Mouse (Mus musculus): ENCODE results near the gene Zdhhc5.

Zdhhc5 gene

GRCm38 (mm10) chr2:84723856-84724255 lies 8.9 kb upstream of the Zdhhc5 start:
- POLR2A ChIA-PET, result interaction anchor here in 3 of 4 experiments (0.9 to 5.6 kb wide), 13 partner anchors 7 to 54 kb away, joined by 3 to 151 read pairs (median 4); partner anchors contain the start of genes Gm19426 (in 2 of the 3), Gm28635 (in 2 of the 3) and Med19 (in 2 of the 3)
- CTCF ChIA-PET, result interaction anchor here in 1 of 4 experiments (1.5 kb wide), 1 partner anchor 17 kb away, joined by 4 read pairs; no protein-coding TSS in a partner anchor

- ChIA-PET CTCF (no interaction called here), POLR2A (interaction anchor here in 1 of 4 experiments (0.7 to 2.6 kb wide), 7 partner anchors 15 to 89 kb away, joined by 3 to 13 read pairs (median 4); no protein-coding TSS in a partner anchor)
Observed at GRCm38 (mm10) chr2:84721182-84721581, 6.2 kb upstream of the Zdhhc5 start.

- POLR2A ChIA-PET, result interaction anchor here in 3 of 4 experiments (0.7 to 2.6 kb wide), 11 partner anchors 11 to 102 kb away, joined by 3 to 13 read pairs (median 5); partner anchors contain the start of genes Gm28635 (in 1 of the 3), Med19 (in 1 of the 3), Selenoh (in 1 of the 3) and Smtnl1 (in 1 of the 3)
- CTCF ChIA-PET, result interaction anchor here in 1 of 4 experiments (0.6 kb wide), 1 partner anchor 103 kb away, joined by 5 read pairs; no protein-coding TSS in a partner anchor
Observed at GRCm38 (mm10) chr2:84720718-84721117, 5.7 kb upstream of the Zdhhc5 start.

GRCm38 (mm10) chr2:84717357-84717756 lies 2.4 kb upstream of the Zdhhc5 start:
- ChIA-PET POLR2A (interaction anchor here in 3 of 4 experiments (0.6 to 3.4 kb wide), 22 partner anchors 8 to 223 kb away, joined by 3 to 48 read pairs (median 6); partner anchors contain the start of genes Clp1 (in 2 of the 3), Gm19426 (in 1 of the 3) and Ube2l6 (in 1 of the 3)), CTCF (interaction anchor here in 2 of 4 experiments (0.5 to 0.8 kb wide), 2 partner anchors 20 to 168 kb away, joined by 4 read pairs; no protein-coding TSS in a partner anchor)

- ChIA-PET POLR2A (interaction anchor here (0.5 to 3.4 kb wide), 60 partner anchors 8 to 1625 kb away, joined by 3 to 48 read pairs (median 4); partner anchors contain the start of genes Clp1 (in 4 of the 4), Gm19426 (in 2 of the 4), Gm28635 (in 2 of the 4) and Med19 (in 2 of the 4)), CTCF (interaction anchor here in 2 of 4 experiments (0.5 to 0.9 kb wide), 3 partner anchors 21 to 169 kb away, joined by 3 to 4 read pairs (median 4); no protein-coding TSS in a partner anchor)
Observed at GRCm38 (mm10) chr2:84716423-84717355, 1.7 kb upstream of the Zdhhc5 start.

GRCm38 (mm10) chr2:84715562-84716361 lies 782 bp upstream of the Zdhhc5 start:
- POLR2A ChIA-PET, result interaction anchor here (0.5 to 3.4 kb wide), 52 partner anchors 7 to 1624 kb away, joined by 3 to 48 read pairs (median 4); partner anchors contain the start of genes Clp1 (in 4 of the 4), Gm19426 (in 2 of the 4), Gm28635 (in 2 of the 4) and Med19 (in 2 of the 4)
- CTCF ChIA-PET, result interaction anchor here in 2 of 4 experiments (0.7 to 0.9 kb wide), 2 partner anchors 94 to 133 kb away, joined by 3 read pairs; no protein-coding TSS in a partner anchor

- ChIA-PET CTCF (interaction anchor here in 2 of 4 experiments (0.5 to 0.6 kb wide), 2 partner anchors 142 to 1029 kb away, joined by 3 to 4 read pairs; no protein-coding TSS in a partner anchor), POLR2A (interaction anchor here in 2 of 4 experiments (0.5 to 8.6 kb wide), 12 partner anchors 9 to 46 kb away, joined by 3 to 83 read pairs (median 5); partner anchors contain the start of genes Clp1 (in 1 of the 2), Gm19426 (in 1 of the 2), Gm28635 (in 1 of the 2) and Med19 (in 1 of the 2))
Observed at GRCm38 (mm10) chr2:84714422-84714810, 564 bp downstream of the Zdhhc5 start.

- ChIA-PET POLR2A (interaction anchor here in 3 of 4 experiments (0.6 to 8.6 kb wide), 13 partner anchors 8 to 128 kb away, joined by 3 to 83 read pairs (median 5); partner anchors contain the start of genes Clp1 (in 3 of the 3) and Gm19426 (in 2 of the 3)), CTCF (no interaction called here)
Observed at GRCm38 (mm10) chr2:84711898-84712297, 3.1 kb downstream of the Zdhhc5 start.

GRCm38 (mm10) chr2:84707523-84707922 lies 7.5 kb downstream of the Zdhhc5 start:
- POLR2A ChIA-PET, result interaction anchor here in 2 of 4 experiments (0.6 to 8.6 kb wide), 7 partner anchors 9 to 38 kb away, joined by 3 to 83 read pairs (median 4); partner anchors contain the start of gene Gm19426 (in 1 of the 2)
- CTCF ChIA-PET, result interaction anchor here in 1 of 4 experiments (0.8 kb wide), 1 partner anchor 29 kb away, joined by 3 read pairs; no protein-coding TSS in a partner anchor

- CTCF ChIA-PET, result interaction anchor here in 1 of 4 experiments (0.9 kb wide), 1 partner anchor 93 kb away, joined by 3 read pairs; the partner anchor contains the start of gene Ube2l6
- POLR2A ChIA-PET, result interaction anchor here in 3 of 4 experiments (0.8 to 5.8 kb wide), 20 partner anchors 9 to 224 kb away, joined by 3 to 22 read pairs (median 4); partner anchors contain the start of genes Clp1 (in 2 of the 3), Gm19426 (in 1 of the 3), Gm28635 (in 1 of the 3) and Med19 (in 1 of the 3)
Observed at GRCm38 (mm10) chr2:84705295-84705694, 9.7 kb downstream of the Zdhhc5 start.

GRCm38 (mm10) chr2:84704329-84704728 lies 10.7 kb downstream of the Zdhhc5 start:
- ChIA-PET CTCF (interaction anchor here in 1 of 4 experiments (0.6 kb wide), 1 partner anchor 133 kb away, joined by 3 read pairs; no protein-coding TSS in a partner anchor), POLR2A (interaction anchor here in 3 of 4 experiments (0.5 to 5.8 kb wide), 16 partner anchors 8 to 253 kb away, joined by 3 to 22 read pairs (median 4); partner anchors contain the start of gene Clp1 (in 1 of the 3))

- POLR2A ChIA-PET, result interaction anchor here in 3 of 4 experiments (0.5 to 5.8 kb wide), 7 partner anchors 7 to 253 kb away, joined by 3 to 26 read pairs (median 5); partner anchors contain the start of gene Selenoh (in 1 of the 3)
Observed at GRCm38 (mm10) chr2:84703497-84703896, 11.5 kb downstream of the Zdhhc5 start.

GRCm38 (mm10) chr2:84695007-84695695 lies 19.8 kb downstream of the Zdhhc5 start:
- ChIA-PET POLR2A (interaction anchor here in 2 of 4 experiments (0.9 to 7.4 kb wide), 12 partner anchors 10 to 80 kb away, joined by 3 to 68 read pairs (median 8); partner anchors contain the start of genes Gm19426 (in 1 of the 2), Gm28635 (in 1 of the 2), Med19 (in 1 of the 2) and Selenoh (in 1 of the 2)), CTCF (interaction anchor here in 3 of 4 experiments (0.6 to 1.0 kb wide), 3 partner anchors 77 to 195 kb away, joined by 3 to 5 read pairs (median 3); no protein-coding TSS in a partner anchor)

More at GRCm38 (mm10) chr2:84703497-84703896, 11.5 kb downstream of the Zdhhc5 start:
- CTCF ChIA-PET, result no interaction called here

GRCm38 (mm10) chr2:84690050-84690449 lies 24.9 kb downstream of the Zdhhc5 start:
- POLR2A ChIA-PET, result interaction anchor here in 2 of 4 experiments (0.8 to 2.2 kb wide), 13 partner anchors 10 to 215 kb away, joined by 3 to 22 read pairs (median 5); partner anchors contain the start of genes Med19 (in 2 of the 2), Selenoh (in 2 of the 2) and Gm28635 (in 1 of the 2)
- CTCF ChIA-PET, result interaction anchor here in 1 of 4 experiments (1.0 kb wide), 1 partner anchor 51 kb away, joined by 4 read pairs; no protein-coding TSS in a partner anchor

GRCm38 (mm10) chr2:84688080-84688844 lies 26.7 kb downstream of the Zdhhc5 start:
- CTCF ChIA-PET, result interaction anchor here in 1 of 4 experiments (0.6 kb wide), 1 partner anchor 27 kb away, joined by 3 read pairs; no protein-coding TSS in a partner anchor
- POLR2A ChIA-PET, result interaction anchor here in 2 of 4 experiments (0.7 to 2.3 kb wide), 15 partner anchors 8 to 122 kb away, joined by 3 to 11 read pairs (median 4); partner anchors contain the start of genes Gm28635 (in 2 of the 2), Med19 (in 2 of the 2), Clp1 (in 1 of the 2) and Selenoh (in 1 of the 2)
